Mouse (Mus musculus) 3T3-L1 (cell line): ENCODE measurements at regions not wholly inside any gene's neighbourhood (a gene's known extent, or its start where the extent isn't known, plus 50 kb on each side); places are given as distances from the start of the nearest gene placed in this dataset.

Source experiments
- DNase-seq: peaks from one replicate; pipeline ENCODE4 v3.0.0-alpha.2; 2015; ENCODE audit warnings: low read depth, low spot score

- peak; percentile 89 for DNase-seq
These were observed 57.0 kb downstream of the Rgs2 start for GRCm38 (mm10) chr1:143946933-143947332.

- peak; percentile 92 for DNase-seq
These were observed 62.5 kb downstream of the Rgs2 start for GRCm38 (mm10) chr1:143941465-143941864.

GRCm38 (mm10) chr1:143939511-143939910 lies 64.5 kb downstream of the Rgs2 start:
- DNase-seq: peak; percentile 53

GRCm38 (mm10) chr1:143938569-143938968 lies 65.4 kb downstream of the Rgs2 start:
- no peak for DNase-seq

GRCm38 (mm10) chr1:143930798-143931197 lies 73.2 kb downstream of the Rgs2 start:
- DNase-seq: no peak

GRCm38 (mm10) chr1:143929567-143930165 lies 74.3 kb downstream of the Rgs2 start:
- no peak for DNase-seq

GRCm38 (mm10) chr1:143922499-143922898 lies 81.5 kb downstream of the Rgs2 start:
- DNase-seq: no peak

- DNase-seq: no peak
These were observed 83.7 kb downstream of the Rgs2 start for GRCm38 (mm10) chr1:143920256-143920655.

GRCm38 (mm10) chr1:143918949-143919348 lies 85.0 kb downstream of the Rgs2 start:
- no peak for DNase-seq

GRCm38 (mm10) chr1:143918146-143918774 lies 85.7 kb downstream of the Rgs2 start:
- DNase-seq: no peak

GRCm38 (mm10) chr1:143917623-143918022 lies 86.3 kb downstream of the Rgs2 start:
- DNase-seq: no peak

GRCm38 (mm10) chr1:143916587-143916986 lies 87.4 kb downstream of the Rgs2 start:
- DNase-seq: no peak

GRCm38 (mm10) chr1:143912586-143912985 lies 91.4 kb downstream of the Rgs2 start:
- DNase-seq: no peak

- DNase-seq: no peak
These were observed 92.7 kb downstream of the Rgs2 start for GRCm38 (mm10) chr1:143911230-143911629.

- no peak for DNase-seq
These were observed 93.4 kb downstream of the Rgs2 start for GRCm38 (mm10) chr1:143910530-143910929.

- DNase-seq: no peak
These were observed 96.6 kb downstream of the Rgs2 start for GRCm38 (mm10) chr1:143907312-143907711.

GRCm38 (mm10) chr1:143906881-143907280 lies 97.1 kb downstream of the Rgs2 start:
- no peak for DNase-seq

GRCm38 (mm10) chr1:143903985-143904384 lies 100.0 kb downstream of the Rgs2 start:
- DNase-seq: no peak

GRCm38 (mm10) chr1:143903234-143903633 lies 100.7 kb downstream of the Rgs2 start:
- DNase-seq: no peak

GRCm38 (mm10) chr1:143901127-143901920 lies 102.6 kb downstream of the Rgs2 start:
- DNase-seq: peak; percentile 63

GRCm38 (mm10) chr1:143888510-143888909 lies 111.4 kb downstream of the Uchl5 start:
- DNase-seq: no peak

GRCm38 (mm10) chr1:143888065-143888464 lies 111.0 kb downstream of the Uchl5 start:
- no peak for DNase-seq

- no peak for DNase-seq
These were observed 108.9 kb downstream of the Uchl5 start for GRCm38 (mm10) chr1:143886014-143886413.
